In the genomic region with DNA sequence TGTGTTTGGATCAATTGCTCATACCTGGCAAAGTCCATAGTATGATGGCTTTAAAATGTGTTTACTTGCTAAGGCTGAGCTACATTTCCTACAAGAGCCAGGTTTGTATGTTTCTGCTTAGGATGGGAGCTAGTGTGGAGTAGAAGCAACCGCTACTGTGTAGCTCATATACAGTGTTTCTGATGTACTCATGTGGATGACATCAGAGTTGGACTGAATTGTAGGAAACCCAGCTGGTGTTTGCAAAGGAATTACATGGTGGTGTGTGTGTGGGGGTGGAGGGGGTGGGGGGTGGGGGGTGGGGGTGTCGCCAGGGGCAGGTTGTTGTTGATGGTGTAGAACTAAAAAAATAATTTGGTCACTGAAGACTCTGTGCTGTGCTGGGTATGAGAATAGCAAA, we compare ENCODE assay signal across 19 mouse cellular contexts.
A peak's percentile ranks its signal among the peaks of the same experiment; 100 is the strongest.
DNase-seq lines count a peak whose midpoint lies in the region; ATAC-seq lines count a peak whose summit lies in the region.
"Had no signal": no experiment of that assay in that cellular context is flagged by ENCODE, and none has a peak within 500 bp of the region (broad histone marks: within the 10 kb centered on the region; RNA-seq: fewer than 3 reads in every experiment).

No protein-coding gene starts in this region.

- H3K27me3 ChIP-seq in forebrain, embryonic 13.5 days, result no peaks in the 10 kb centered on the region
- no peaks in the 10 kb centered on the region for H3K27me3 ChIP-seq in forebrain, embryonic 10.5 days (ENCODE audit: poor library complexity, severe bottlenecking)
- H3K27me3 ChIP-seq in forebrain, embryonic 15.5 days, result no peaks in the 10 kb centered on the region
- no peaks in the 10 kb centered on the region for H3K27me3 ChIP-seq in embryonic facial prominence, embryonic 10.5 days (replicated peaks; ENCODE audit: low read depth, poor library complexity, severe bottlenecking)
- H3K27me3 ChIP-seq: embryonic facial prominence, embryonic 12.5 days had no signal

- no peaks in the 10 kb centered on the region for H3K4me1 ChIP-seq in forebrain, embryonic 13.5 days
- H3K4me1 ChIP-seq in forebrain, embryonic 10.5 days, result no peaks in the 10 kb centered on the region
- H3K4me1 ChIP-seq in forebrain, embryonic 15.5 days, result 0 out of 2 replicates have a peak, but pooled peaks cover 4% of the 10 kb centered on the region
- H3K4me1 ChIP-seq in embryonic facial prominence, embryonic 10.5 days, result no peaks in the 10 kb centered on the region
- H3K4me1 ChIP-seq: embryonic facial prominence, embryonic 12.5 days had no signal

- no peak overlapping the region for H3K4me3 ChIP-seq in forebrain, embryonic 13.5 days
- no peak overlapping the region for H3K4me3 ChIP-seq in forebrain, embryonic 10.5 days
- H3K4me3 ChIP-seq in forebrain, embryonic 15.5 days, result no peak overlapping the region
- no peak overlapping the region for H3K4me3 ChIP-seq in embryonic facial prominence, embryonic 10.5 days
- H3K4me3 ChIP-seq: embryonic facial prominence, embryonic 12.5 days had no signal

- no peaks in the 10 kb centered on the region for H3K9me3 ChIP-seq in forebrain, embryonic 13.5 days (replicated peaks)
- H3K9me3 ChIP-seq in forebrain, embryonic 10.5 days, result no peaks in the 10 kb centered on the region
- H3K9me3 ChIP-seq in forebrain, embryonic 15.5 days, result no peaks in the 10 kb centered on the region
- H3K9me3 ChIP-seq in embryonic facial prominence, embryonic 10.5 days, result no peaks in the 10 kb centered on the region
- H3K9me3 ChIP-seq: embryonic facial prominence, embryonic 12.5 days had no signal

- DNase-seq in forebrain, embryonic 10.5 days (ENCODE audit: extremely low spot score, low spot score), result no peak
- peak; percentile 10 for DNase-seq in heart, adult 11 months
- DNase-seq in heart, postnatal 4 days, result no peak
- DNase-seq in T-cell, adult 2 months (ENCODE audit: low spot score), result no peak
- no peak for DNase-seq in embryonic facial prominence, embryonic 10.5 days (ENCODE audit: low spot score)
- DNase-seq: adrenal gland, adult 8-10 months; adrenal gland, postnatal 14 days; adrenal gland, postnatal 36 days; cerebellum, adult 11 months; cerebellum, adult 18-20 months; cerebellum, adult 8-10 months; cerebellum, adult 9-11 months; cerebellum, postnatal 14 days; cerebellum, postnatal 36 days; embryo, embryonic 11 days had no signal

- H3K27ac ChIP-seq in forebrain, embryonic 13.5 days, result no peak overlapping the region
- no peak overlapping the region for H3K27ac ChIP-seq in forebrain, embryonic 10.5 days
- H3K27ac ChIP-seq in forebrain, embryonic 15.5 days (replicated peaks), result no peak overlapping the region
- no peak overlapping the region for H3K27ac ChIP-seq in embryonic facial prominence, embryonic 10.5 days (replicated peaks)
- H3K27ac ChIP-seq: embryonic facial prominence, embryonic 12.5 days had no signal

- no peak overlapping the region for H3K9ac ChIP-seq in forebrain, embryonic 13.5 days
- no peak overlapping the region for H3K9ac ChIP-seq in forebrain, embryonic 15.5 days (replicated peaks)
- H3K9ac ChIP-seq: embryonic facial prominence, embryonic 12.5 days had no signal

- no peaks in the 10 kb centered on the region for H3K36me3 ChIP-seq in forebrain, embryonic 13.5 days (ENCODE audit: poor library complexity, severe bottlenecking)
- no peaks in the 10 kb centered on the region for H3K36me3 ChIP-seq in forebrain, embryonic 10.5 days (replicated peaks)
- no peaks in the 10 kb centered on the region for H3K36me3 ChIP-seq in forebrain, embryonic 15.5 days
- H3K36me3 ChIP-seq in embryonic facial prominence, embryonic 10.5 days (replicated peaks), result no peaks in the 10 kb centered on the region
- H3K36me3 ChIP-seq: embryonic facial prominence, embryonic 12.5 days had no signal

- 86% methylated on average over 2 of the region's 2 CpGs for WGBS in forebrain, embryonic 13.5 days
- 85% methylated on average over 2 of the region's 2 CpGs for WGBS in forebrain, embryonic 10.5 days
- WGBS in forebrain, embryonic 15.5 days, result 64% methylated on average over 2 of the region's 2 CpGs
- 89% methylated on average over 2 of the region's 2 CpGs for WGBS in embryonic facial prominence, embryonic 10.5 days

- no peak overlapping the region for H3K4me2 ChIP-seq in forebrain, embryonic 13.5 days
- H3K4me2 ChIP-seq in forebrain, embryonic 15.5 days (replicated peaks), result no peak overlapping the region
- H3K4me2 ChIP-seq: embryonic facial prominence, embryonic 12.5 days had no signal

- ATAC-seq in forebrain, embryonic 13.5 days, result 0 out of 2 replicates have a peak, but pooled peaks have one; percentile 55
- ATAC-seq in forebrain, embryonic 15.5 days (replicated peaks), result 0 out of 2 replicates have a peak, but pooled peaks have one; percentile 38
- ATAC-seq: activated CD4-positive, CD25-positive, alpha-beta regulatory T cell, adult 4 months had no signal
